Mouse (Mus musculus) kidney, postnatal 4 days (tissue): ENCODE measurements at regions not wholly inside any gene's neighbourhood (a gene's known extent, or its start where the extent isn't known, plus 50 kb on each side); places are given as distances from the start of the nearest gene placed in this dataset.

Source experiments
- DNase-seq, 2 experiments: peaks; one replicate each; pipeline ENCODE4 v3.0.0; 2021; ENCODE audit warnings: mixed read lengths in 2 of 2

DNA sequence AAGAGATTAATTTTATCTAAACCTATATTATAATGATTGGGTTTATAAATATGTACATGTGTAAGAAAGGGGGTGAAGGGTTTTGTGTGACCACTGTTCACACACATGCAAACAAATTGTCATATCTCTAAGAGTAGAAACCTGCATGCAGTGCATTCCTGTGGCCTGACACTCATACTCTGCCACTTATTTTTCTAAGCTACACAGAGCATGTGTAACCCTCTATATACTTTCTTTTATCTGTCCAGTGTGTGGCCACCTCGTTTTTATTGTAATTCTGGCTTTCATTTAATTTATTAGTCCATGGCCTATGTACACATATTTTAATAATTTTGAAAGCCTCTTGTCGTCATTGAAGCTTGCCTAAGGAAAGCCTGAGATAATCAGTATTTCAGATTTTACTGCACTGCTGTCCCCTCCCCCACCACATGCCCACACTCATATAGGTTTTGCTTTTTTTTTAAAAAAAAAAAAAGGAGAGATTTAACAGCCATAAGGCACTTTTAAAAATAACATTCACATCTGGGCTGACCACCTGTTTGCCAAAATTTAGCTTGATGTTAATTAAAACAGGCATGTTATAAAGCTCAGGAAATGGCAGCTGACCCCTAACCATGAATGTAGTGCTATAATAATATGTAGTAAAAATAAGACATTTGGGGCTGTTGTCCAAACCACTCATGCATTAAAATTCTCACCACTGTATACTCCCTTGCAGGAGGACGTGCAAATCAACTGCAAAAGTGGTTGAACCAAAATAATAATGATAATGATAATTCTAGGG lies 410.7 kb upstream of the Clint1 start:
- no peak for DNase-seq

DNA sequence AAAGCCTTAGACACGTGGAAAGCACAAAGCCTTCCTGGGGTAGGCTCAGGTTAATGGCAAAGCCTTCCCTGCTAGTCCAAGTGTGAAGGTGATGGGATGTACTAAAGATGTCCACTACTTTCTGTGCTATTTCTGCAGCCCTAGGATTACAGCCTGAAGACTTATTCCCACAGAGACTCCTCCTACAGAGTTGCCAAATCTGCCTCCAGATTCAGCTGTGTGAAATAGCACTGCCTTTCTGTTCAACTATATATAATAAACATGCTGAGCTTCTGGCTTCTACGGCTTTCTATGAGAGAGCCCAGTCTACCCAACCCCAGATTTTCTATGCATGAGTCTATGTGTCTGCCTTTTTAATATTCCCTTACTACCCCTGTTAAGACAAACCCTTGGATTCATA lies 405.3 kb upstream of the Clint1 start:
- no peak for DNase-seq

DNA sequence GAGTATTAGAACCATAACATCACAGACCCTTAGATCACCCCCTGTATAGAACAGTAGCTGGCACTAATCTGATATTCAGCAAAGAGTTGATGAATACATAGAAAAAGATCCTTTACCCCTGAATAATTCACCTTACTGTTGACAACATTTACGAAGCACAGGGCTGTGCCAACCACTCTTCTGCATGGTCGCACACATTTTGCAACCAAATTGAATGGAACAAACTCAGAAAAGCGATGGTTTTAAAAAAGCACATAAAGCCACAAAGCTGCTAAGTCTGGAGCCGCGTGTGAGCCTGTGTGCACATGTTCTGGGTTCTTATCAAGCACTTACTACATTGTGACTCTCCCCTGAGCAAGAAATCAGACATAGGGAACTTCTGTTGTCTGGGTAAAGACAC lies 397.6 kb upstream of the Clint1 start:
- DNase-seq = no peak

DNA sequence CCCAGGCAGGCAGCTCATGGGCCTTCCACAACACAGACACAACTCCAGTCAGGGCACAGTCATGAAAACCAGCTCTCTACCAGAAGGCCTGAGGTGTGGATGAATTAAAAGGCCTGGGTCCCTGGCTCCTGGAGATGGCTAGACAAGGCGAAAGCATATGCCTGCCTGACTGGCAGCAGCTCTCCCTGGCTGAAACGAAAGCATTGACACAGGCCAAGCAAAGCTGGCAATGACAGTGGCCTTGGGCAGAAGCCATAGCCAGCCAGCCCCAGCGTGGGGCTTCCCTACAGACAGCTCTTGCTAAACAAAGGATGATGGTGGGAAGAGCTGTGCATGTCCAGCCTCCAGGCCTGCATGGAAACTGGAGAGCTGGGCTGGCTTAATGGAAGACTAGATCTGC lies 396.9 kb upstream of the Clint1 start:
- DNase-seq = no peak

DNA sequence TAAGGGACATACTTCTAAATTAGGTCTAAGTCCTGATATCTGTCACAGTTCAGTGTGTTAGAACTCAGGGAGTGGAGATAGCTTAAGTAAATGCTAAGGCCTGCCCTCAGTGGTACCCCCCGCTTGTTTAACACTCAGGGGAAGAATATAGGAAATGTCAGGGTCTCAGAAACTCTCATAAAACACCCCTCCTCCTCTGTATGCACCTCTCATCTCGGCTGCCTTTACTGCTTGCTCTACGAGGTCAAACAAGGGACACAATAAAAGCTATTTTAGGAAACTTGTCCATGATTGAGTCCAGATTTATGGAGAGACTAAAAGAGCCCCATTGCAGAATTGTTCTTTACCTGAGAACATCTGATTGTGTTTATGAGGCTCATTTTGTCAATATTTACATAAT lies 395.1 kb upstream of the Clint1 start:
- DNase-seq = no peak

DNA sequence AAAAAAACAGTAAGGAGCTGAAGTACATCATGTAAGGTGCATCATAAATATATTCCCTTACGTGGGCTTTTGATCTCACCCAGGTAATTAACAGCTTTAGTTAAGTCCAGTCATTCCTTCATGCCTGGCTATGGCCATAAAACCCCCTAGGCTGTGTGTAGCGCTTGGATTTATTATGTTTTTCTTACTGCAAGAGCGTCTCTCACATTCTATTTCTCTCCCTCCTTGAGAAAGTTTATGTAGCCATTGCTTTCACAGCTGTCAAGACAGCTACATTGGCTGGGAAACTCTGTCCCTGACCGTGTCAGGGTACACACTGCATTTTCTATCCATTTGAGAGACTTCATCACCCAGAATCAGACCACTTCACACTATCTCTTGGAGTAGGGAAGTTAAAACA lies 394.3 kb upstream of the Clint1 start:
- no peak for DNase-seq

DNA sequence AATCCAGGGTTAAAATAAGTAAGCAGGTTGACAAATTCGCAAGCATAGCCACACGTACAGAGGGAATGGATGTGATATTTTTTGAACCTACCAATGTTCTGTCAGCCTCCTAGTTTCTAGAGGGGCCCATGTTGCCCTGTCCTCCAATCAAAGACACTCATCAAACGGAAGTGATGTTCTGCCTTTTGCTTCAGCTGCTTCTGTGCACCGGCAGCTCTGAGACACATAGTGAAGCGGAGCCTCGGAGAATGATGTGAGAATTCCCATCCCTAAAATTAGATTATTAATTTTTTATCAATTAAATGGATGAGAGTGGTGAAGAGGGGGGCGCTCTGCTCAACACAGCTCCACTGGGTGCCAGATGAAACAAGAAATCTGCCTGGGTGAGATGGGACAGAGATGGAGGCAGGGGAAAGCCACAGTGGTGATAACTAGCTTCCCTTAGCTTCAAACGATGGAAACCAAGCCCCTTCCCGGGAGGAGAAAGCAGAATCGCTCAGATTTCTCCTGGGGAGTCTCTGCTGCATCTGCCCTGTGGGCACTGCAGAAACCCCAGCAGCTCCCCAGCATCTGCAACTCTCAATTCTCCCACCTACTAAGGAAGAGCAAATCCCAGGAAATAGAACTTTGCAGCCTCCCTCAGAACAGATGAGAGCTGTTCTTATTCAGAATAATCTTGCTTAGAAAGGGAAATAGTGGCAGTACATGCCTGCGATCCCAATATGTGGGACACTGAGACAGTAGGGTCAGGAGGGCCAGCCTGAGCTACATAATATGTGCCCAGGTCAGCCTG lies 391.7 kb upstream of the Clint1 start:
- no peak for DNase-seq

DNA sequence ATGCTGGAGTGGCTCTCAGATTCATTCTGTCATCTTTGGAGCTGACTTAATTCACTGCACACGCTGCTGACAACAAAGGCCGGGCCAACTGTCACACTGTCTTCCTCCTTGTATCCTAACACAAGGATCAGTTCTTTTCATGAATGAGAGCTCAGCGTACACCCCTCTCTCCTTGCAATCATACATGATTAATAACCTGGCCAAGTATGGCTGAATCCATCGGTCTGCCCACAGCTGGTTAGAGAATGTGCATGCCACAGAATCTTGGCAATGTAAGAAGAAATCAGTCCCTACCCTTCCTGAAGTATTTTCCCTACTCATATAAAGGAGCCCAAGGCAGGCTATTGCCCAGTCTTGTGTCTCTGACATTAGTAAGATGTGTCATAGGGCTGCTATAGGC lies 387.4 kb upstream of the Clint1 start:
- no peak for DNase-seq

DNA sequence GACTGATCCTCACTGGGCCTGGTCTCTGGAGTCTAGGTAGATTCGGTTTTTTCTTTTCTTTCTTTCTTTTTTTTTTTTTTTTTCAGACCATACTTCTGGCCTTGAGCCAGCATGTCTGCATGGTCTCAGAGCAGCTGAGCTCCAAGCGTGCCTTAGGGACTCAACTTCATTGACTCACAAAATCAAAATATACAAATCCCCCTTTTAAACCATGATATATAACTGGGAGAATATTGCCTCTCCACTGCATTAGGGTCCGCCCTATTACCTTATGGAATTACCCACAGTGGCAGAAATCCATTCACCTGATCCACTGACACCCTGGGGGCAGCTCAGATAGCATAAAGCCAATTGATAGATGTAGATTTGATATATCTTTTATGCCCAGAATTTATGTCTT lies 385.5 kb upstream of the Clint1 start:
- DNase-seq = no peak

DNA sequence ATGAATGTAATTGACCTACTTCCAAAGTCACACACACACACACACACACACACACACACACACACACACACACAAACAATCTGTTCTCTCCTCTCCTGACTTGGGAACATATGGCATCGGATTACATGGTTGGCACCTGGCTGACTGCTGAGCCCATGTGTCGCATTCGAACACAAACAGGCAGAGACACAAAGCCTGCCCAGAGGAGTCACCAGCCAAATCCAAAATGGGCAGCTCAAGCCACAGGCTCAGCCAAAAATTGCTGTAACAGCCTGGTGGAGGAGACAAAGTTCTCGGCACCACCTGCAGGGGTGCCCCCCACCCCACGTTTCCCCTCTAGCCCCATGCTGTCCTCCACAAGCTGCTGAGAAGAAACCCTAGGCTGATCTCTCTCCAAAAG lies 379.7 kb upstream of the Clint1 start:
- DNase-seq = no peak

DNA sequence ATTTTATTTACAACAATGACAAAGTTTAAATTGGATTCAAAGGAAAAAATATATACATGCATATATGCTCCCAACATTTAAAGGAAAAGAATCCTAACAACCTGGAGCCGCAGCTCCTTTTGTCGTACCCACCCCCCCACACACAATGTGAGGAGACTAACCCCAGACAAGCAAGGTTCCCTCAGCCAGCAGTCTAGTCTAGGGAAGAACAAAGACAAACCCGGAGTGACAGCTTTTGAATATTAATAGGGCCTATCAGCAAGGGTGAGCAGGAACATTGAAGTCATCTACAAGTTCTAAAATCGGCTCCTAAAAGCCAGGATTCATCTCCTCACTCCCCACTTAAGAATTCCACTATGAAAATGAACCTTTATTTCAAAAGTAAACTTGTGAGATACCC lies 374.9 kb upstream of the Clint1 start:
- DNase-seq = no peak

DNA sequence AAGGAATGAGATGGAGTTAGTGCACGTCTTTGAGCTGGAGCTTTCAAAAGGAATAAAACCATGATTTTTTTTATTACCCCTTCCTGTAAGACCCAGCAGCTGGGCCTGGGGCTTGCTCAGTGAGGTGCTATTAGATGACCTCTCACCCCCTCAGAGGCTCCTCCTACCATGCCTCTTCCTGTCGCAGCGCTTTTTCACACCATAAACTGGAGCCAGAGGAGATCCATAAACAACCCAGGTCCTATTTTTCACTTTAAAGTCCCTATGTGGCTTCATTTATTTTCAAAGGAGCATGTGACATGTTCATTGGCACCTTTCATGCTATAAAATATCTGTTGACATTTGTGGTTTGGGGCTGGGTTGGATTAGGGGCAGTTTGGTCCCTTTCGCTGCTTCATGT lies 365.9 kb upstream of the Clint1 start:
- DNase-seq = no peak

DNA sequence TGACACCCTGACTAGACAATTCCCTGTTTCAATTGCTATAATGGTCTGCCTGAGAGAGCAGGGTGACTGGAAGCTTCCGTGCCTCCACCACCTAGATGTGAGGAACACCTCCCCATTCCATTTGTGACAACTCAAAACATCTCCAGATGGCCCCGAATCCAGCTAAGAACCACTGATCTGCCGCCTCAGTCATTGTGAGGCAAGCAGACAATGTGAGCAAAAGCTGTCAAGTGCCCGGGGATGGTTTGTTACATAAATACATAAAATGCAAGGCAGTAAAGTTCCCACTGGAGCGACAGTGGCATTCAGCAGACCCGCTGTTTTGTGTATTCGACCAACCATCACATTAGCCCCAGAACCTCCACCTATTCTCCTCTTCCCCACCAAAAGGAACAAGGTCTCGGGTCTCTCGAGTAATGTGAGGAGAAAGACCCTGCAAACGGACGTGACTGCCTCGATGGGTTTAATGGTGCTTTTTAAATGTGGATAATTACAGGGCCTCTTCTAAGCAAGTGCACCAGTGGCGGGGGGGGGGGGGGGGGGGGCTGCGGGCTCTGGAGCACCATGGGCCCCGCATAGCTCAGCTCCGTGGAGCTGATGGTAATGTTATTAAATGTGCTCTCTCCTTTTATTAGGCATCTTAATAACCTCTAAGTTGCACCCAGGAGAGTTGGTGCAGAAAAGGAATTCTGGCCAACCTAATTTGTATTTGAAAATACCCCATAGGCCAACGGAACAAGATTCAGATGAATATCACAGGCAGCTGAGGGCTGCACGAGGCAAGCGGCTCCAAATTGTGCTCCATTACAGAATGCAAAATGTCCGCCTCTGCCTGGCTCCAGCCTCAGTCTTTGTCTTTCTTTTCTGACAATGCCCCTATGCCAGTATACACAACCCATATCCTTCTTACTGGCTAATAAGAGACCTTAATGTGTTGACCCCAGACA lies 360.6 kb upstream of the Clint1 start:
- no peak for DNase-seq

DNA sequence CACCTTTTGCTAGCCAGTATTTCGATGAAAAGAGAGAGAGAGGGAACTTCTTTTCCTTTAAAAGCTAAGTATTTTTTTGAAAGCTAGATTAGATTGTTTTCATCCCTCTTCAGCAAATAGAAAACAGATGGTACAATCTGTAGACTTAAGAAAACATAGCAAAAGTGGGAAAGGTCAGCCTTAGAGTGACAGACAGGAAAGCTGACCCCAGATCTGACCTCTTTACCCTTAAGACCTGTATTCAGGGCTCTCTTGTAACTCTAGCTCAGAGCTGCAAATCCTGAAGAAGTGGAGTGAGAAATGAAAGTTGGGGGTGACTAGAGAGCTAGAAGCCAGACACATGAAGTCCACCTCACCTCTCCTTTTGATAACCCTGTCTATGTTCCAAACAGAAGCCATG lies 356.6 kb upstream of the Clint1 start:
- DNase-seq = no peak

DNA sequence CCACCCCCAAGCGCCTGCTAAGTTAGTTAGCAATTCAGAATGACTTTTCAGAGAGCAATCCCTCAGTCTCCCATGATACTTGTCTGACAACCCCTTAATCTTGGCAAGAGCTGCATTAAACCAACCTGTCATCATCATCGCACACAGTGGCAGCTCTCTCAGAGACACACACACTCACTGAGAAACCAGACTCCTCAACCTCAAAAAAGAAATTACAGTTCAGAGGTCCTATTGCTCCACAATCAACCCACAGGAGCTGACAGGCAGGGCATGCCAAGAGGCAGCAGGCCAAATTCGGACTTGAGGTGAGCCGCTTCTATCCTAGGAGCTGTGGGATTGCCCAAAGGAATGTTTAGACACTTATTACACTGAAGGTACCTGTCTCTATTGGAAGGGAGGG lies 343.3 kb upstream of the Clint1 start:
- peak in 1 of 2 experiments; percentile 26 for DNase-seq

DNA sequence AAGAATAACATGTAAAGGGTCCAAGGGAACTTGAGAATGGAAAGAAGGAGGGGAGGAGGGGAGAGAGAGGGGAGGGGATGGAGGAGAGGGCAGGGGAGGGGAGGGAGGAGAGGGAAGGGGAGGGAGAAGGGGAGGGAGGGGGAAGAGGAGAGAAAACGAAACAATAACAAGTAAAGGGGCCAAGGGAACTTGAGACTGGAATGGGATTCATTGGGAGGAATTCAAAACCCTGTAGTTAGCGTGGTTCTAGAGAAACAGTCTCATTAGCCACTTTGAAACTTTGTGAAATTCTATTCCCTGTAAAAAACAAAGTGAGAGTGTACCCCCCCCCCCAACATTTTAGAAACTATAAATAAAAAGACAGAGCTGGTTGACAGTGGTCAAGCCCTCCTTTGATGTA lies 342.6 kb upstream of the Clint1 start:
- no peak for DNase-seq

DNA sequence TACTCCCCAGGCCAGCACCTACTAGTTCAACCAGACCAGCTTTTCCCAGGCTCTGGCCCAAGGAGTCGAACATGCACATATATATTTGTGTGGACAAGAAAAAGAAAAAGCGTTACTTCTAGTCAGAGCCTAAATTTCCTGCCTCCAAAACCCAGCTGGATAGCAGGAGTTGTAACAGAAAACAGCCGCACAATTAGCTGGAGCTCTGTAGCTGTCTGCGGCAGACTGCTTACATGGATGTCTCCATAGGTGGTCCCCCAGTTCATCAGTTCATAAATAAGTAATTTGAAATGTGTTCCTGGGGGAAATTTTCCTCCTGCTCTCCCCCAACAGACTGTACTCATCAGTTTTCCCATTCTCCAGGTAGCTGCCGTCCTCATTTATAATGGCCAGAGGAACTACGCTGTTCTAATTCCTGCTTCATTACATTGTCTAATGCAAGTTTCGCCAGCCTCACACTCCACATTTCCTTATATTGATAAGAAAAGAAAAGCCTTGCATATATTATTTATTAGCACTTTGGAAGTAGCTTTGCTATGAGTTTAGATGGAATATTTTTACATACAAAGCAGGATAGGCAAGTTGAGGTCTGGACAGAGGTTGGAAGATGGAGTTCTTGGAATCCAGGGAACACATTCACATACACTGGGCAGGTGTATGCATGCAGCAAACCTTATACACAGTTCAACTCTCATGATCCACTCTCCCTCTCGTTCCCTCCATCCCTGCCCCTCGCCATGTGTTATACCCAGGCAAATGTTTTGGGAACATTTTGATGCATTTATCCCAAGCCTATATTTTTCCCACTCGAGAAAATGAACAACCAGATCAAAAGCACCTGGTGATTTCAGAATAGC lies 337.2 kb upstream of the Clint1 start:
- no peak for DNase-seq

DNA sequence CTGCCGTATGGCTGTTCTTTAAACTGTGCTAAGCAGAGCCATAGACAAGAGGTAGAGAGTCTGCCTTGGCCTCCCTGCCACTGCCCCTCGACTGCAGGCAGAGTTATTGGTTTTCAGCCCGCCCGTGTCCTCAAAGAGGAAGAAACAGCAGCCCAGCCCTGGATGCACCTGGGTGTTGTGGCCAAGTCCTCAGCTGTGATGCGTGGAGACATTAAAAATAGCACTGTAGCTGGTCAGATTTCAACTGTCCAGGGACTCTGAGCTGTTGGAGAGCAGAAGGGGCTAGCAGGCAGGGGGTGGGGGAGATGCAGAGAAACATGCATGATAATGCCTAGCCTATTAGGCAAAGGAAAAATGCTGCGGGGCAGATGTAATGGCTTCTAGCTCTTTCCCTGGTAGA lies 327.1 kb upstream of the Clint1 start:
- no peak for DNase-seq

DNA sequence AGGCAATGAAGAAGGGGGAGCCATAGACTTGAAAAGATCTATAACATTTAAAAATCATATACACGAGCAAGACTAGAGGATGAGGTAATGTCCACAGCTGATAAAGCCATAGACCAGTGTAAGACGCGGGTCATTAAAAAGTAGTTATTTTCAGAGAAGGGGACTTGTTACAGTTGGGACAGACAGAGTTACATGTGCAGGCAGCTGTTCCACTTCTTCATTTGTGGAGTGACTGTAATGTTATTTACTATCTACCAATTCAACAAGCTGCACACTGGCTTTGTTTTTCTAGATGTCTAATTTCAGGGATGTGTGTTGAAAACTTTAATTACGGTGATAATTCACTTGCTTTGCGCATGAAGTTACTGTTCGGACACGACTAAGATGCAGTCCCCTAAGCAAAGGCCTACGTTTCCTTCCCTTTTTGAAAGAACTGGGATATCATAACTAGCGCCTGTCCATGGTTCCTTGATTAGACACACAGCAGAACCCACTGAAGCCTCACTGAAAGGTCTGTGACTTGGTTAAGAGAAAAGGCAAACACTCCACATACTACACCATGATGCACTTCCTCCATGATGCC lies 320.7 kb upstream of the Clint1 start:
- no peak for DNase-seq

DNA sequence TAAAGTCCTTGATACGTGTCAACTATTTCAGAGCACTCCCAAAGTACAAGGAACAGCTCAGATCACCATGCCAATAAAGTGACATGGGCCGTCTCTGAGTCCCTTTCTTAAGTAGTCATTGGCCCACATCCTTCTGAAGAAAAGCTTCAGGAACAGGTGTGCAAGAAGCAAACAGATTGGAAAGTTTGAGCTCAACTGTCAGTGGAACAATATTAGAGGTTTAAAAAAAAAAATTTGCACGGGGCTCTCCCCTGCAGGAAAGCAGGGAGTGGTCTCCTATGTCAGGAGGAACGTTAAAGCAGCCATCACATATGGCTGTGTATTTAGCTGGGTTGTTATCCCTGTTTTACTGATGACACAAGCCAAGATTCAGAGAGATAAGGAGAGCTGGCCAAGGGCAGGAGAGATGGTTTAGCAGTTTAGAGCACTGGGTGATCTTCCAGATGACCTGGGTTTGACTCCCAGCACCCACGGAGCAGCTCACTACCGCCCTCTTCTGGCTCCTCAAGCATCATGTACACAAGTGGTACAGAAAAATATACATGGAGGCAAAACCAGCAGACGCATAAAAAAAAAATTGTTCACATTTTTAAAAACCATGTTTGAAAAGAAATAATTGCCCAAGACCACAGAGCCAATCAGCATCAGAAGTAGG lies 318.3 kb upstream of the Clint1 start:
- peak; percentile 35 to 45 for DNase-seq

DNA sequence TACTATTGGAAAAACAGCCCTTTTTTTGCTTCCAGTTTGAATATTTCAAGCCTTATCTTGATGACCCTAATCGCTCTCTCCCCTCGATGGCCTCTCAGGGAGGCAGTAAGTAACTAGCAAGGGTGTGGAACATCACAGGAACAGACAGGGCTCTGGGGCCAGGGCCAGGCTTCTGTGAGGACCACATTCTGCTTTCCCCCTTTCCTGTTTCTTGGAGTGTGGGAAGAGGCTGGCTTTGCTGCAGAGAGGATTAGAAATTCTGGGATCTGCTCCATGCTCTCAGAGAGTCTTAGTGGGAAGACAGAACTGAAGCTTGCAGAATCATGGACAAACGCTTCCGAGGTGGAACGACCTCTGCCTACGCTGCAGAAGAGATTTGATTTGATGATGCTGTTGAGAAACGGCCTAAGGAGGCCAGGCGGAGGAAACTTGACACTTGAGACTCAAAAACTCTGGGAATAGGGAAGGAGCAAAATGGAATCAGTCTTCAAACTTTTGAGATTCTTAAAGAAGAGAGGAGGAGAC lies 316.3 kb upstream of the Clint1 start:
- peak; percentile 31 to 47 for DNase-seq
